Mouse (Mus musculus): ENCODE measurements at regions not wholly inside any gene's neighbourhood (a gene's known extent, or its start where the extent isn't known, plus 50 kb on each side); places are given as distances from the start of the nearest gene placed in this dataset.

DNA sequence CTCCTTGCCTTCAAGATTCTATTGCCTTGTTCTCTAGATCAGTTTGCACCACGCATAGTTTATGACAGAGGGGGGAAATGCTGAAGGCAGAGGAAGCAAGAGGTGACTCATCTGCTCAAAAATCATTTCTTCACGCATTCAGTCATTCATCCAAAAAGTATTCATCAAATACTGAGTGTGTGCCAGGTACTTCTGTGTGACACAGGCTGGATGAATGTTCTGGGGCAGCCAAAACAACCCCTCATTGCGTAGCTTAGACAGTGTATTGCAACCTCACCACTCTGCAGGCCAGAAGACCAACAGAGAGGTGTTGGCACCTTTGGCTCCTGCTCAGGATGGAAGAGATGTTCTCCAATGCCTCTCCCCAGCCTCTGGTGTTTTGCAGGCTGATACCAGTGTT lies 72.9 kb upstream of the Lnx1 start:
- TF ChIP-seq CTCF (conservative IDR thresholded peaks at IDR 0.05; ENCODE audit: insufficient read depth, insufficient read length, low read depth, low read length) (no peak), POLR2A (IDR thresholded peaks at IDR 0.05; ENCODE audit: low read depth, low read length) (no peak)

Measured in kidney, adult 2 months (tissue).